Mouse (Mus musculus) small intestine, adult 2 months (tissue): ENCODE results near the gene Mob4. TPM values are rescaled to one million over a fixed set of nuclear protein-coding genes. Genes with fewer than 3 reads are reported as not detected.

Source experiments
- H3K27ac ChIP-seq: fragments of 200-500 bp; 2 replicates; pipeline ENCODE4 v1.5.1; 2012; ENCODE audit warnings: low read depth, low read length, control low read depth, inconsistent platforms; ENCODE audit not compliant: insufficient read depth
- H3K27me3 ChIP-seq: fragments of 200-500 bp; 2 replicates; pipeline ENCODE4 v1.6.1; 2012; ENCODE audit warnings: mild to moderate bottlenecking, moderate library complexity, low read length, inconsistent platforms; ENCODE audit not compliant: control insufficient read depth, insufficient read depth
- H3K36me3 ChIP-seq: fragments of 200-500 bp; 2 replicates; pipeline ENCODE4 v1.6.1; 2012; ENCODE audit warnings: mild to moderate bottlenecking, low read length, control low read depth, inconsistent platforms; ENCODE audit not compliant: control insufficient read depth, insufficient read depth
- H3K4me1 ChIP-seq: fragments of 200-500 bp; 2 replicates; pipeline ENCODE4 v1.6.1; 2012; ENCODE audit warnings: low read length, inconsistent platforms, mixed read lengths; ENCODE audit not compliant: control insufficient read depth, insufficient read depth, insufficient read length
- H3K4me3 ChIP-seq: fragments of 200-500 bp; 2 replicates; pipeline ENCODE4 v1.5.1; 2012; ENCODE audit warnings: low read depth, mild to moderate bottlenecking, control low read depth, inconsistent platforms, low read length, moderate library complexity
- CTCF ChIP-seq: fragments of 200-500 bp; IDR thresholded peaks from 2 replicates; pipeline ENCODE4 v1.5.1; 2012; ENCODE audit warnings: low read depth, mild to moderate bottlenecking, control low read depth, inconsistent platforms, low read length, moderate library complexity, mixed read lengths; ENCODE audit not compliant: insufficient replicate concordance, insufficient read length; ENCODE audit errors: extremely low read depth
- POLR2A ChIP-seq: fragments of 200-500 bp; IDR thresholded peaks from 2 replicates; pipeline ENCODE4 v1.6.1; 2012; ENCODE audit warnings: low read depth, mild to moderate bottlenecking, control low read depth, inconsistent platforms, low read length, moderate library complexity
- WGBS: fragments of 180-500 bp; shearing (Covaris S2); methylation state at CpG from one replicate; pipeline ENCODE4 v1.1.7; 2018; 5-methylcytosine and 5-hydroxymethylcytosine counted together
- polyA plus RNA-seq: library from polyadenylated mRNA; depleted of rRNA; stranded (reverse); fragments of >200 nt; gene quantifications from 2 replicates; pipeline ENCODE4 v1.2.3, GENCODE M21; 2012; rRNA removed

The Mob4 gene
- polyA plus RNA-seq, 1 experiment = 2.8 TPM

DNA sequence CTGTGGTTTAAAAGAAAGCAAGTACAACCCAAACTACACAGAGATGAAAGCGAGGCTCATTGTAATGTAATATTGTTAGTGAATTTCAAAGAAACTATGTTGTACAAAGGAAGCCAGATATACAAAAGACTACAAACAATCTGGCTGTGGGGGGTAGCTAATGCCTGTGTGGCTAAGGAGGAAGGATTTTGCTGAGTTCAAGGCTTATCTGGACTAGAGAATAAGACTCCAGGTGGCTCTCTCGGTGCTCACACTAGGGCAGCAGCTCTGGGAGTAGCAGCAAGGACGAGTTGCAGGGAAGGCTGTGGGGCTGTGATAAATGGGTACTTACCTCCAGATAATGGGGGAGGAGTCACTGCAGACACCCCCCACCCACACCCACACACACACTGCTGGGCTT lies 67.7 kb downstream of the Mob4 start:
- WGBS = 73% methylated on average over 3 of the region's 3 CpGs
- Histone ChIP-seq H3K4me1 (peaks cover 2% of the 10 kb centered on the region; the same call in 1 of the 2 replicates), H3K27me3 (no peaks in the 10 kb centered on the region), H3K27ac (no peak overlapping the region), H3K4me3 (no peak overlapping the region), H3K36me3 (no peaks in the 10 kb centered on the region)
- TF ChIP-seq POLR2A = no peak
- no peak for TF ChIP-seq CTCF

GRCm38 (mm10) chr1:55201850-55202752 lies 71.1 kb downstream of the Mob4 start:
- Histone ChIP-seq H3K4me3 (no peak overlapping the region), H3K27me3 (no peaks in the 10 kb centered on the region), H3K36me3 (no peaks in the 10 kb centered on the region), H3K4me1 (peaks cover 2% of the 10 kb centered on the region; the same call in 1 of the 2 replicates), H3K27ac (no peak overlapping the region)
- no peak for TF ChIP-seq POLR2A
- no peak for TF ChIP-seq CTCF
- 50% methylated on average over 18 of the region's 18 CpGs for WGBS

Other genes with a start within 250 kb of the Mob4 start
- gene Ankrd44, start 204.8 kb upstream of the Mob4 start, polyA plus RNA-seq = 3.7 and 4.2 TPM in 2 replicates
- 5.5 and 13.2 TPM in 2 replicates for gene Sf3b1, start 103.8 kb upstream of the Mob4 start, polyA plus RNA-seq
- 2.7 and 6.6 TPM in 2 replicates for gene Coq10b, start 78.5 kb upstream of the Mob4 start, polyA plus RNA-seq
- 6.8 and 10.7 TPM in 2 replicates for gene Hspe1, start 43.1 kb upstream of the Mob4 start, polyA plus RNA-seq
- 3.5 and 6.1 TPM in 2 replicates for gene Hspd1, start 43.0 kb upstream of the Mob4 start, polyA plus RNA-seq
- 0.53 and 0.85 TPM in 2 replicates for gene Rftn2, start 95.6 kb downstream of the Mob4 start, polyA plus RNA-seq
- 1.4 and 1.7 TPM in 2 replicates for gene Mars2, start 105.9 kb downstream of the Mob4 start, polyA plus RNA-seq
- gene Boll, start 232.2 kb downstream of the Mob4 start, polyA plus RNA-seq = not detected in 2 replicates